Comparison of ENCODE assay signal across 20 mouse cellular contexts in the genomic region with DNA sequence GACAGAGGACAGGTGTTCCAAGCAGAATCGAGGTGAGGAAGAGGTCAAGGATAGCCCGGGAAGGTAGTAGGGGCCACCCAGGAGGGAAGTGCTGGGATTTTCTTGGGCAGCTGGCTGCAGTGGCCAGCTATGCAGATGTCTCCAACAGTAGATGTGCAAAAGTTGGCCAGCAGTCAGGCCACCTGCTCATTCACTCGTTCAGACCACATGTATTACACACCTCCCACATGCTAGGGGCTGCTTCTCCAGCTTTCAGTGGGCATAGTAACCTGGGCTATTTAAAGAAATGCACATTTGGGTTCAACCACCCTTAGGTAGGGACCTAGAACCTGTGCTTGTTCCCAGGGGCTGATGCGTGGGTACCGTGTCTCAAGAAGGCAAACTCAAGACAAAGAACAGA. TPM values are rescaled to one million over a fixed set of nuclear protein-coding genes. Genes with fewer than 3 reads are reported as not detected.
A peak's percentile ranks its signal among the peaks of the same experiment; 100 is the strongest.
DNase-seq lines count a peak whose midpoint lies in the region; ATAC-seq and TF ChIP-seq lines count a peak whose summit lies in the region.
"Had no signal": no experiment of that assay in that cellular context is flagged by ENCODE, and none has a peak within 500 bp of the region (broad histone marks: within the 10 kb centered on the region; RNA-seq: fewer than 3 reads in every experiment).

No protein-coding gene starts in this region.

- H3K9me3 ChIP-seq in heart, embryonic 12.5 days (replicated peaks) = no peaks in the 10 kb centered on the region
- H3K9me3 ChIP-seq: embryonic facial prominence, embryonic 10.5 days; embryonic facial prominence, embryonic 12.5 days; forebrain, embryonic 13.5 days; forebrain, embryonic 15.5 days had no signal

- 88% methylated on average over 5 of the region's 5 CpGs for WGBS in heart, embryonic 12.5 days

- no peak overlapping the region for H3K4me3 ChIP-seq in heart, embryonic 12.5 days
- H3K4me3 ChIP-seq in layer of hippocampus, adult 2 months = no peak overlapping the region
- no peak overlapping the region for H3K4me3 ChIP-seq in myocyte
- H3K4me3 ChIP-seq: embryonic facial prominence, embryonic 10.5 days; embryonic facial prominence, embryonic 12.5 days; forebrain, embryonic 13.5 days; forebrain, embryonic 15.5 days had no signal

- H3ac ChIP-seq in myocyte (ENCODE audit: control insufficient read depth, insufficient read length) = no peak overlapping the region

- H3K9ac ChIP-seq in heart, embryonic 12.5 days = peak overlapping the region; percentile 36; the same call in 1 of the 2 replicates
- H3K9ac ChIP-seq: embryonic facial prominence, embryonic 12.5 days; forebrain, embryonic 13.5 days; forebrain, embryonic 15.5 days; forebrain, postnatal 0 days had no signal

- H3K79me2 ChIP-seq in myocyte (ENCODE audit: control insufficient read depth, insufficient read depth) = peaks cover 3% of the 10 kb centered on the region

- H3K4me1 ChIP-seq in heart, embryonic 12.5 days (replicated peaks) = peaks cover 11% of the 10 kb centered on the region

- H3K27me3 ChIP-seq in heart, embryonic 12.5 days (replicated peaks) = no peaks in the 10 kb centered on the region
- no peaks in the 10 kb centered on the region for H3K27me3 ChIP-seq in myocyte (ENCODE audit: control insufficient read depth, insufficient read depth, insufficient read length)
- H3K27me3 ChIP-seq: embryonic facial prominence, embryonic 12.5 days; forebrain, embryonic 13.5 days; forebrain, embryonic 15.5 days had no signal

- H3K36me3 ChIP-seq in heart, embryonic 12.5 days = peaks cover 19% of the 10 kb centered on the region
- H3K36me3 ChIP-seq in myocyte (ENCODE audit: control insufficient read depth, insufficient read depth) = no peaks in the 10 kb centered on the region
- H3K36me3 ChIP-seq: forebrain, embryonic 15.5 days had no signal

- H3K4me2 ChIP-seq in heart, embryonic 12.5 days = no peak overlapping the region
- H3K4me2 ChIP-seq in myocyte (ENCODE audit: low read depth) = no peak overlapping the region
- H3K4me2 ChIP-seq: embryonic facial prominence, embryonic 12.5 days; forebrain, embryonic 13.5 days; forebrain, embryonic 15.5 days had no signal

- TF ChIP-seq POLR2A in myocyte (IDR thresholded peaks at IDR 0.05; ENCODE audit: insufficient read length, low read depth) = no peak

- TF ChIP-seq CTCF in layer of hippocampus, adult 2 months (conservative IDR thresholded peaks at IDR 0.05) = no peak

- no peak overlapping the region for H3K27ac ChIP-seq in heart, embryonic 12.5 days (ENCODE audit: poor library complexity, severe bottlenecking)
- H3K27ac ChIP-seq in layer of hippocampus, adult 2 months = peak overlapping the region; percentile 23; the same call in 1 of the 2 replicates
- H3K27ac ChIP-seq: embryonic facial prominence, embryonic 10.5 days; embryonic facial prominence, embryonic 12.5 days; forebrain, embryonic 13.5 days; forebrain, embryonic 15.5 days had no signal

- peak; percentile 17 for DNase-seq in cerebellum, adult 9-10 months
- DNase-seq in cerebellum, postnatal 14 days = no peak
- DNase-seq in heart, adult 11 months = no peak
- DNase-seq in layer of hippocampus, adult 2 months (ENCODE audit: low spot score in 2 of 2) = no peak
- DNase-seq in layer of hippocampus, adult 9-10 months (ENCODE audit: low spot score) = no peak
- no peak for DNase-seq in neural tube, embryonic 10.5 days (ENCODE audit: extremely low spot score, low spot score)
- DNase-seq: adrenal gland, adult 2 months; adrenal gland, postnatal 10 days; adrenal gland, postnatal 25 days; cerebellum, adult 18-20 months; cerebellum, postnatal 25 days; forebrain, postnatal 0 days had no signal

- no peak for ATAC-seq in heart, embryonic 12.5 days (ENCODE audit: insufficient number of reproducible peaks, low FRiP score)
- ATAC-seq: forebrain, embryonic 13.5 days; forebrain, embryonic 15.5 days; forebrain, postnatal 0 days had no signal

TF ChIP-seq in myocyte, 11 proteins besides CTCF, POLR2A, EP300 and RAD21:
- no peak for TF ChIP-seq POLR2AphosphoS2 (IDR thresholded peaks at IDR 0.05; ENCODE audit: insufficient read length, low read depth)
- peak in 1 of 3 experiments; percentile 33 for TF ChIP-seq MYOG (IDR thresholded peaks at IDR 0.05; ENCODE audit: control insufficient read depth in 1 of 3, insufficient read depth in 1 of 3, insufficient read length in 2 of 3, low read depth in 2 of 3)
- TF ChIP-seq MYOD1 (IDR thresholded peaks at IDR 0.05; ENCODE audit: control insufficient read depth in 1 of 3, insufficient read length in 2 of 3, low read depth in 2 of 3) = peak; percentile 13 to 90 (median 78)
- no peak for TF ChIP-seq REST (IDR thresholded peaks at IDR 0.05; ENCODE audit: insufficient read depth, insufficient read length)
- TF ChIP-seq USF1 (IDR thresholded peaks at IDR 0.05; ENCODE audit: low read depth) = no peak
TF ChIP-seq in myocyte: peak in this region for 2.

RNA-seq across cellular contexts. Expression of a gene that starts 8.1 kb away (rescaled TPM):
- polyA plus RNA-seq in heart, embryonic 12.5 days (2016; fragmentation: Nextera tagmentation; extraction: Ambion mirVana) = 10.2 and 11.2 TPM in 2 replicates
- 10 to 100 TPM; 12.5 to 13.1 TPM for total RNA-seq in layer of hippocampus, adult 2 months (2021)
- 6.2 TPM for polyA plus RNA-seq in myocyte (2012; fragmentation: generic; extraction: Trizol)

RNA-seq across cellular contexts. Expression of a gene that starts 9.6 kb away (rescaled TPM):
- polyA plus RNA-seq in heart, embryonic 12.5 days (2016; fragmentation: Nextera tagmentation; extraction: Ambion mirVana) = 2.2 TPM in 2 replicates
- total RNA-seq in layer of hippocampus, adult 2 months (2021) = under 1 TPM; 0.33 to 0.71 TPM
- not detected for polyA plus RNA-seq in myocyte (2012; fragmentation: generic; extraction: Trizol)
- total RNA-seq: adrenal gland, adult 2 months; MEL had no signal
- polyA plus RNA-seq: C2C12 had no signal

RNA-seq across cellular contexts. Expression of a gene that starts 21.3 kb away (rescaled TPM):
- 10.0 TPM in 2 replicates for polyA plus RNA-seq in heart, embryonic 12.5 days (2016; fragmentation: Nextera tagmentation; extraction: Ambion mirVana)
- 10 to 100 TPM; 17.6 to 18.4 TPM for total RNA-seq in layer of hippocampus, adult 2 months (2021)
- 7.7 TPM for polyA plus RNA-seq in myocyte (2012; fragmentation: generic; extraction: Trizol)

RNA-seq across cellular contexts. Expression of a gene that starts 21.8 kb away (rescaled TPM):
- polyA plus RNA-seq in heart, embryonic 12.5 days (2016; fragmentation: Nextera tagmentation; extraction: Ambion mirVana) = 101 TPM in 2 replicates
- 10 to 100 TPM; 76.0 to 80.5 TPM for total RNA-seq in layer of hippocampus, adult 2 months (2021)
- polyA plus RNA-seq in myocyte (2012; fragmentation: generic; extraction: Trizol) = 192 TPM

RNA-seq across cellular contexts. Expression of a gene that starts 33.4 kb away (rescaled TPM):
- polyA plus RNA-seq in heart, embryonic 12.5 days (2016; fragmentation: Nextera tagmentation; extraction: Ambion mirVana) = 7.1 and 7.2 TPM in 2 replicates
- 1 to 10 TPM; 2.4 to 2.8 TPM for total RNA-seq in layer of hippocampus, adult 2 months (2021)
- 1.6 TPM for polyA plus RNA-seq in myocyte (2012; fragmentation: generic; extraction: Trizol)
